Mouse (Mus musculus) midbrain, embryonic 15.5 days (tissue): ENCODE measurements around the gene Gm42742. TPM values are rescaled to one million over a fixed set of nuclear protein-coding genes. Genes with fewer than 3 reads are reported as not detected.

Experiments
- microRNA-seq: library from miRNA; unstranded; fragments of <30 nt; microRNA quantifications from one replicate; pipeline ENCODE4, GENCODE M21; 2016
- polyA plus RNA-seq: library from polyadenylated mRNA; unstranded; fragments of >200 nt; fragmentation: Nextera tagmentation; extraction: Ambion mirVana; gene quantifications from 2 replicates; pipeline ENCODE4 v1.2.1, GENCODE M21; 2015

Gene Gm42742
- polyA plus RNA-seq, 1 experiment from 2014 or later, result 52.6 TPM

Small RNAs within 50 kb of the gene (microRNA-seq; reads per million reads assigned to microRNA genes)
- gene Gm44343, result not detected

Other genes starting within 250 kb of the Gm42742 start
- gene Ypel3, start 244.1 kb downstream of the Gm42742 start, polyA plus RNA-seq, result 201 and 224 TPM in 2 replicates
- 0.37 and 0.57 TPM in 2 replicates for gene Tbx6, start 239.6 kb downstream of the Gm42742 start, polyA plus RNA-seq
- gene Ppp4c, start 228.6 kb downstream of the Gm42742 start, polyA plus RNA-seq, result 191 and 192 TPM in 2 replicates
- 60.4 and 65.4 TPM in 2 replicates for gene Fam57b, start 223.4 kb downstream of the Gm42742 start, polyA plus RNA-seq
- gene 4930451I11Rik, start 189.5 kb downstream of the Gm42742 start, polyA plus RNA-seq, result not detected in 2 replicates
- gene Doc2a, start 173.7 kb downstream of the Gm42742 start, polyA plus RNA-seq, result 19.8 and 23.8 TPM in 2 replicates
- gene Hirip3, start 159.1 kb downstream of the Gm42742 start, polyA plus RNA-seq, result 16.7 and 22.8 TPM in 2 replicates
- 94.4 and 100 TPM in 2 replicates for gene Ino80e, start 158.7 kb downstream of the Gm42742 start, polyA plus RNA-seq
- 66.8 and 70.9 TPM in 2 replicates for gene Taok2, start 136.4 kb downstream of the Gm42742 start, polyA plus RNA-seq
- gene Tmem219, start 98.2 kb downstream of the Gm42742 start, polyA plus RNA-seq, result 33.2 and 36.1 TPM in 2 replicates
- 133 and 136 TPM in 2 replicates for gene Kctd13, start 92.2 kb downstream of the Gm42742 start, polyA plus RNA-seq
- gene Asphd1, start 71.5 kb downstream of the Gm42742 start, polyA plus RNA-seq, result 7.8 and 8.9 TPM in 2 replicates
- 50.5 and 56.2 TPM in 2 replicates for gene Sez6l2, start 70.5 kb downstream of the Gm42742 start, polyA plus RNA-seq
- gene Cdipt, start 45.2 kb downstream of the Gm42742 start, polyA plus RNA-seq, result 136 and 150 TPM in 2 replicates
- 1.1 and 1.5 TPM in 2 replicates for gene Cdiptos, start 45.0 kb downstream of the Gm42742 start, polyA plus RNA-seq
- 4.0 and 4.5 TPM in 2 replicates for gene Mvp, start 6.5 kb downstream of the Gm42742 start, polyA plus RNA-seq
- 1.0 TPM in 1 of 2 replicates, not detected in the other for gene Pagr1b, start 4.6 kb downstream of the Gm42742 start, polyA plus RNA-seq
- gene Pagr1a, start 3.7 kb downstream of the Gm42742 start, polyA plus RNA-seq, result 46.9 and 73.4 TPM in 2 replicates
- 40.7 and 42.3 TPM in 2 replicates for gene Prrt2, start 114 bp upstream of the Gm42742 start, polyA plus RNA-seq
- 78.0 and 89.8 TPM in 2 replicates for gene Maz, start 5.9 kb upstream of the Gm42742 start, polyA plus RNA-seq
- 21.4 and 24.8 TPM in 2 replicates for gene Kif22, start 21.4 kb upstream of the Gm42742 start, polyA plus RNA-seq
- gene Zg16, start 66.2 kb upstream of the Gm42742 start, polyA plus RNA-seq, result not detected in 2 replicates
- 1.9 and 2.3 TPM in 2 replicates for gene AI467606, start 70.3 kb upstream of the Gm42742 start, polyA plus RNA-seq
- 0.76 and 0.83 TPM in 2 replicates for gene Qprt, start 101.1 kb upstream of the Gm42742 start, polyA plus RNA-seq
- 0.04 TPM in 1 of 2 replicates, not detected in the other for gene Spn, start 116.7 kb upstream of the Gm42742 start, polyA plus RNA-seq
- gene Cd2bp2, start 175.0 kb upstream of the Gm42742 start, polyA plus RNA-seq, result 82.1 and 82.6 TPM in 2 replicates
- gene Tbc1d10b, start 187.4 kb upstream of the Gm42742 start, polyA plus RNA-seq, result 39.6 and 44.8 TPM in 2 replicates
- gene Mylpf, start 187.8 kb upstream of the Gm42742 start, polyA plus RNA-seq, result 3.9 and 5.0 TPM in 2 replicates
- gene Zfp553, start 212.0 kb upstream of the Gm42742 start, polyA plus RNA-seq, result 63.7 and 64.1 TPM in 2 replicates
- gene Sept1, start 212.0 kb upstream of the Gm42742 start, polyA plus RNA-seq, result 17.0 and 18.2 TPM in 2 replicates
- 72.0 and 73.1 TPM in 2 replicates for gene Zfp771, start 223.2 kb upstream of the Gm42742 start, polyA plus RNA-seq
- gene Dctpp1, start 239.6 kb upstream of the Gm42742 start, polyA plus RNA-seq, result 114 and 118 TPM in 2 replicates